Mouse (Mus musculus): Measurements from ENCODE around the gene Ctnna2. TPM values are rescaled to one million over a fixed set of nuclear protein-coding genes. Genes with fewer than 3 reads are reported as not detected.

Ctnna2 gene
- polyA plus RNA-seq, 1 experiment from 2014 or later = 2.0 TPM

DNA sequence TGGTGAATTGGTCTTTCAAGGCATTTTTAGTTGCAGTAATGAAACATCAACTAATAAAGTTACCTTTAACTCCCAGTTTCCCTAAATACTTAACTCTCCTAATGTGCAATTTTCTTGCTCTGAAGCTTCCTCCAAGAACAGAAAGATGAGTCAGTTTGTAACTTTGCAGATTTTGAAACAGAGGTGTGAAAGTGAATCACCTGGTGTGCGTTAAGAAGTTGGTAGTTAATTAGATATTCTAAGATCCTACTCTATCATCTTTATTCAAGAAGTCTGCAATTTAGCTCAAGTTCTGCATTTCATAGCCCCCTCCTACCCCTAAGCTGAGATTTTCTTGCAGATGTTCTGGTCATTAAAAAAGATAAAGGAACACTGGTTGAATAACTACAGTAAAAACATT, 1082.3 kb downstream of the Ctnna2 start:
- Histone ChIP-seq H3K27ac (no peak overlapping the region), H3K27me3 (no peaks in the 10 kb centered on the region), H3K36me3 (no peaks in the 10 kb centered on the region), H3K4me1 (no peaks in the 10 kb centered on the region), H3K9me3 (replicated peaks) (no peaks in the 10 kb centered on the region), H3K4me3 (replicated peaks) (no peak overlapping the region), H3K4me2 (no peak overlapping the region), H3K9ac (no peak overlapping the region)
- WGBS = 81% methylated on average over 1 of the region's 1 CpGs
- no peak for ATAC-seq (replicated peaks; ENCODE audit: low FRiP score)
